Mouse (Mus musculus): ENCODE measurements around the gene Eif2a. TPM values are rescaled to one million over a fixed set of nuclear protein-coding genes. Genes with fewer than 3 reads are reported as not detected.
A peak's percentile ranks its signal among the peaks of the same experiment; 100 is the strongest.
"Not testable (repeated sequence)": the region's sequence is repeated elsewhere in the genome, so short reads cannot be mapped to it uniquely, and the experiment has no call there.

The Eif2a gene
- polyA plus RNA-seq, 2 experiments from 2014 or later, result 67.6 to 68.1 TPM

- ATAC-seq, result no peak
These were observed 2.2 kb upstream of the Eif2a start for GRCm38 (mm10) chr3:58523386-58523785.

- ATAC-seq, result no peak
These were observed 1.4 kb upstream of the Eif2a start for GRCm38 (mm10) chr3:58524246-58524645.

GRCm38 (mm10) chr3:58525166-58525565 is 455 bp upstream of the Eif2a start:
- ATAC-seq, result peak; percentile 4

- no peak for ATAC-seq
These were observed 752 bp downstream of the Eif2a start for GRCm38 (mm10) chr3:58526408-58526737.

- ATAC-seq, result no peak
These were observed 11.0 kb downstream of the Eif2a start for GRCm38 (mm10) chr3:58536573-58536972.

- peak; percentile 84 for ATAC-seq
These were observed 26.6 kb downstream of the Eif2a start for GRCm38 (mm10) chr3:58552001-58552811.

- ATAC-seq, result no peak
These were observed 31.0 kb downstream of the Eif2a start for GRCm38 (mm10) chr3:58556649-58557048.

- no peak for ATAC-seq
These were observed 34.3 kb downstream of the Eif2a start for GRCm38 (mm10) chr3:58559887-58560286.

GRCm38 (mm10) chr3:58561437-58561836 is 35.8 kb downstream of the Eif2a start:
- ATAC-seq, result no peak

- no peak for ATAC-seq
These were observed 45.2 kb downstream of the Eif2a start for GRCm38 (mm10) chr3:58570821-58571220.

GRCm38 (mm10) chr3:58576137-58577066 is 50.8 kb downstream of the Eif2a start, which contains the start of gene Selenot:
Selenot (plus strand) TSS chr3:58576636.
- ATAC-seq, result peak; percentile 69

GRCm38 (mm10) chr3:58577067-58577503 is 51.5 kb downstream of the Eif2a start:
- ATAC-seq, result peak; percentile 55

GRCm38 (mm10) chr3:58577506-58578050 is 52.0 kb downstream of the Eif2a start:
- ATAC-seq, result no peak

- ATAC-seq, result no peak
These were observed 55.9 kb downstream of the Eif2a start for GRCm38 (mm10) chr3:58581530-58581929.

- ATAC-seq, result no peak
These were observed 56.7 kb downstream of the Eif2a start for GRCm38 (mm10) chr3:58582297-58582696.

- peak; percentile 53 for ATAC-seq
These were observed 57.3 kb downstream of the Eif2a start for GRCm38 (mm10) chr3:58582788-58583426.

GRCm38 (mm10) chr3:58590544-58590943 is 64.9 kb downstream of the Eif2a start:
- not testable (repeated sequence) for ATAC-seq

GRCm38 (mm10) chr3:58592666-58593065 is 67.0 kb downstream of the Eif2a start:
- not testable (repeated sequence) for ATAC-seq

- ATAC-seq, result no peak
These were observed 68.0 kb downstream of the Eif2a start for GRCm38 (mm10) chr3:58593623-58594022.
